Mouse (Mus musculus) skeletal muscle tissue, adult 2 months (tissue): ENCODE results near the gene Vmn2r10.
"Not testable (repeated sequence)": the region's sequence is repeated elsewhere in the genome, so short reads cannot be mapped to it uniquely, and the experiment has no call there.

ENCODE experiments used
- DNase-seq: peaks from one replicate; pipeline ENCODE4 v3.0.0-alpha.2; 2012; ENCODE audit warnings: low read depth, low spot score

Gene Vmn2r10

DNA sequence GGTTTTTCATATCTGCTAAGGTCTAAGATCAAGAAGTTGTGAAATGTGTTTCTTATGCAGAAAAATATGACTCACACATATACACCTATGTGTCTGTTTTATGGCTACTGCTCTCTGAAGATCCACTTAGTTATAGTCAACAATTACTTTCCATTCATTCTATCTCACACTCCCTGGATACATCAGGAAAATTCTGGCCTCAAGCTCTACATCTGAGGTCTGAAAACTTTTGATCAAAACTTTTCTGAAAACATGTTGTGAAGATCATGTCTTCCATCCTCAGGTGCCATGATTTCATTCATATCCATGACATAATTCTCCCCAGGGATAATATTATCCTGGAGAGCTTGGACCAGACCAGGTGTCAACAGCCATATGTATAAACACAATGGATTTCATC is at the start of gene Vmn2r10:
Gene Vmn2r10 (minus strand): TSS at position 101 of the 400 bp plus-strand sequence.
- not testable (repeated sequence) for DNase-seq

DNA sequence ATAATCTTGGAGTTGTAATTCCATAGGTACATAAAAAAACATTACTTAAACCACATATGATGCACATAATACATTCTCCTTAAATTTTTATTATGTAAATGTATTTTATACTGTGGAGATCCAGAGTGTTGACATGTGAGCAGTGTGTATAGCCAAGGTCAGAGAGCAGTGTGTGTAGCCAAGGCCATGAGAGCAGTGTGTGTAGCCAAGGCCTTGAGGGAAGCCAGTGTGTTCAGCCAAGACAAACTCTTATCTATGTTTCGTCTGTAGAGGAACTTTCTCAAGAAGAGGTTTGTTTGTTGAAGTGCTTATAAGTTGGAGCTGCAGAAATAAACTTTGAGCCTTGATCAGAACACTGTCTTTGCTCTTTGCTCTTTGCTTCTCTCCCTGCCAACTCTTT is 49.0 kb upstream of the Vmn2r10 start:
- DNase-seq, result no peak

DNA sequence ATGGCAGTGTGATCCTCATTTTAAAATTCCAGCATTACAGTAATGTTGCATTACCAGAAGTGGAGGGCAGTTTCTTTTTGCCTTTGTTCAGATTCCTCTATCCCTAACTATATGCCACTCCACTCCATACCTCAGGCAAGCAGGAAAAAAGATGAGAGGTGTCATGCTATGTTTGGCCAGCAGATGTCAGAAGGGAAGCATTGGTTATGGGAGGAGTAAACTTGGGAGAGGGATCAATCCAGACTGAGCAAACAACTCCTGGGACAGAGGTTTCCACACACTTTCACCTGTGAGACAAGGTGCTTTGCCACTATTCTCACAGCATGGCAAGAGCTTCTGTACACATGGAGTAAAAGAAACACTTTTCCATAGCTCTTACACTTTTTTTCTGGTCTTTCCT is 26.3 kb upstream of the Vmn2r10 start:
- DNase-seq, result no peak

DNA sequence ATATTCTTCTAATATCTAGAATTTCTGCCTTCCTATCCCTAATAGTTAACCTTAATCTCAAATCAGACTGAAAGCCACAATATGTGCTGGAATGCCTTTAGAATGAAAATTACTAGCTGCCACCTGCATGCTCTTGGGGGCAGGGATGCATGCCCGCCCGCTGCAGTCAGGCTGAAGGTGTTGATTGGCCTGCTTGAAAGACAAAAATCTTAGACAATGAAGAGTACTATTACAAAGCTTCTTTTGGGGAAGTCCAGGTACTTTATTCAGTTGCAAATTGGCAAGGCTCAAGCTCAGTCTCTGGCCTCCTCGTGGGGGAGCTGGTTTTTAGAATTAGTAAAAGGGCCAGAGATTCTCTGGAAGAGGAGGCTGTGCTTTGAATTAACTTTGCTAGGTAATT is 17.4 kb downstream of the Vmn2r10 start:
- no peak for DNase-seq
